Mouse (Mus musculus) embryonic facial prominence, embryonic 11.5 days (tissue): ENCODE data around the gene Traip. TPM values are rescaled to one million over a fixed set of nuclear protein-coding genes. Genes with fewer than 3 reads are reported as not detected.
A peak's percentile ranks its signal among the peaks of the same experiment; 100 is the strongest.

Experiments used
- ATAC-seq: fragments of 200-750 bp; cut with Nextera tagmentation; replicated peaks from 2 replicates; pipeline ENCODE4 v1.8.0; 2017; ENCODE audit warnings: low read depth; ENCODE audit not compliant: insufficient number of reproducible peaks, low FRiP score, low TSS enrichment
- DNase-seq: peaks from one replicate; pipeline ENCODE4 v3.0.0-alpha.2; 2015; ENCODE audit warnings: low spot score
- H3K27ac ChIP-seq: fragments of 300-500 bp; sonication (generic); replicated peaks from 2 replicates; pipeline ENCODE4 v1.5.1; 2014; ENCODE audit warnings: mild to moderate bottlenecking, low read depth, low read length, control low read depth
- H3K27me3 ChIP-seq: fragments of 300-500 bp; sonication (generic); 2 replicates; pipeline ENCODE4 v1.6.1; 2014; ENCODE audit warnings: mild to moderate bottlenecking, low read length, moderate library complexity, mixed read lengths; ENCODE audit not compliant: control insufficient read depth, insufficient read depth
- H3K36me3 ChIP-seq: fragments of 300-500 bp; sonication (generic); replicated peaks from 2 replicates; pipeline ENCODE4 v1.6.1; 2014; ENCODE audit warnings: low read depth, mild to moderate bottlenecking, low read length, moderate library complexity, mixed read lengths; ENCODE audit not compliant: control insufficient read depth, insufficient read depth
- H3K4me1 ChIP-seq: fragments of 300-500 bp; sonication (generic); 2 replicates; pipeline ENCODE4 v1.6.1; 2014; ENCODE audit warnings: low read length, mixed read lengths; ENCODE audit not compliant: control insufficient read depth, insufficient read depth
- H3K4me2 ChIP-seq: fragments of 300-500 bp; sonication (generic); 2 replicates; pipeline ENCODE4 v1.6.1; 2014; ENCODE audit warnings: low read depth, mild to moderate bottlenecking, control low read depth, low read length, moderate library complexity
- H3K4me3 ChIP-seq: fragments of 300-500 bp; sonication (generic); 2 replicates; pipeline ENCODE4 v1.5.1; 2014; ENCODE audit warnings: low read depth, low read length, control low read depth
- H3K9ac ChIP-seq: fragments of 300-500 bp; sonication (generic); replicated peaks from 2 replicates; pipeline ENCODE4 v1.6.1; 2014; ENCODE audit warnings: mild to moderate bottlenecking, control low read depth, low read length
- H3K9me3 ChIP-seq: fragments of 300-500 bp; sonication (generic); replicated peaks from 2 replicates; pipeline ENCODE4 v1.6.1; 2016; ENCODE audit warnings: mild to moderate bottlenecking, low read length, inconsistent platforms, mixed read lengths; ENCODE audit not compliant: control insufficient read depth
- WGBS: fragments of 180-500 bp; shearing (Covaris S2); extraction: QIAGEN DNeasy Blood & Tissue Kit; methylation state at CpG from one replicate; pipeline ENCODE4 v1.1.7; 2014; 5-methylcytosine and 5-hydroxymethylcytosine counted together
- polyA plus RNA-seq: library from polyadenylated mRNA; unstranded; fragments of >200 nt; fragmentation: Nextera tagmentation; extraction: Ambion mirVana; gene quantifications from 2 replicates; pipeline ENCODE4 v1.2.1, GENCODE M21; 2014

Traip gene
- polyA plus RNA-seq, 1 experiment from 2014 or later, result 34.2 TPM

- no peak for DNase-seq
- H3K27me3 ChIP-seq, result no peaks in the 10 kb centered on the region
- H3K4me3 ChIP-seq, result no peak within 1 kb of the TSS
- WGBS, result 70% methylated on average over 12 of the region's 12 CpGs
- 0 out of 2 replicates have a peak within 1 kb of the TSS, but pooled peaks have one; percentile 20 for H3K27ac ChIP-seq
- H3K9ac ChIP-seq, result no peak within 1 kb of the TSS
- ATAC-seq, result no peak
- H3K9me3 ChIP-seq, result no peaks in the 10 kb centered on the region
- H3K36me3 ChIP-seq, result no peaks in the 10 kb centered on the region; the same call in 1 of the 2 replicates
- H3K4me2 ChIP-seq, result 0 out of 2 replicates have a peak within 1 kb of the TSS, but pooled peaks have one; percentile 10
- peaks cover 1% of the 10 kb centered on the region for H3K4me1 ChIP-seq
These were observed 25.8 kb downstream of the Traip start, which contains the start of gene Uba7 for GRCm38 (mm10) chr9:107975399-107976386. Gene Uba7, plus strand, starts transcription at chr9:107975505.

GRCm38 (mm10) chr9:107978815-107979214 lies 28.9 kb downstream of the Traip start:
- Histone ChIP-seq H3K36me3 (no peaks in the 10 kb centered on the region), H3K9me3 (no peaks in the 10 kb centered on the region), H3K4me1 (peaks cover 13% of the 10 kb centered on the region), H3K27ac (no peak overlapping the region), H3K9ac (no peak overlapping the region), H3K27me3 (no peaks in the 10 kb centered on the region), H3K4me2 (no peak overlapping the region), H3K4me3 (no peak overlapping the region)
- DNase-seq (no peak), ATAC-seq (no peak)
- WGBS, result 94% methylated on average over 12 of the region's 12 CpGs

GRCm38 (mm10) chr9:107981684-107982605 lies 32.0 kb downstream of the Traip start:
- 12% methylated on average over 7 of the region's 7 CpGs for WGBS
- peak overlapping the region; percentile 76 for H3K4me2 ChIP-seq
- H3K36me3 ChIP-seq, result no peaks in the 10 kb centered on the region
- no peaks in the 10 kb centered on the region for H3K27me3 ChIP-seq
- peak overlapping the region; percentile 64 for H3K9ac ChIP-seq
- peaks cover 13% of the 10 kb centered on the region for H3K4me1 ChIP-seq
- H3K9me3 ChIP-seq, result no peaks in the 10 kb centered on the region
- H3K27ac ChIP-seq, result peak overlapping the region; percentile 100
- peak; percentile 94 for DNase-seq
- peak overlapping the region; percentile 73 for H3K4me3 ChIP-seq
- ATAC-seq, result peak; percentile 67

- WGBS, result 24% methylated on average over 14 of the region's 14 CpGs
- Histone ChIP-seq H3K4me2 (peak within 1 kb of the TSS; percentile 76), H3K36me3 (no peaks in the 10 kb centered on the region), H3K9me3 (no peaks in the 10 kb centered on the region), H3K27ac (peak within 1 kb of the TSS; percentile 100), H3K27me3 (no peaks in the 10 kb centered on the region), H3K4me1 (peaks cover 13% of the 10 kb centered on the region), H3K9ac (peak within 1 kb of the TSS; percentile 64), H3K4me3 (peak within 1 kb of the TSS; percentile 73)
- peak; percentile 93 for DNase-seq
- peak; percentile 53 for ATAC-seq
These were observed 32.9 kb downstream of the Traip start, which contains the start of gene Gm20661 for GRCm38 (mm10) chr9:107982681-107983346. Gene Gm20661, plus strand, starts transcription at chr9:107983058.

- peak; percentile 64 for ATAC-seq
These were observed 33.5 kb downstream of the Traip start for GRCm38 (mm10) chr9:107983421-107983890.

GRCm38 (mm10) chr9:107984052-107984753 lies 34.3 kb downstream of the Traip start:
- Histone ChIP-seq H3K4me2 (peak overlapping the region; percentile 76), H3K27me3 (no peaks in the 10 kb centered on the region), H3K4me1 (peaks cover 13% of the 10 kb centered on the region), H3K9ac (peak overlapping the region; percentile 83), H3K4me3 (peak overlapping the region; percentile 73), H3K9me3 (no peaks in the 10 kb centered on the region), H3K36me3 (no peaks in the 10 kb centered on the region), H3K27ac (peak overlapping the region; percentile 100)
- WGBS, result 39% methylated on average over 19 of the region's 19 CpGs
- peak; percentile 21 for DNase-seq
- ATAC-seq, result no peak

More at GRCm38 (mm10) chr9:107983421-107983890, 33.5 kb downstream of the Traip start:
- Histone ChIP-seq H3K4me3 (peak overlapping the region; percentile 73), H3K4me2 (peak overlapping the region; percentile 76), H3K9ac (peak overlapping the region; percentile 64), H3K4me1 (peaks cover 13% of the 10 kb centered on the region), H3K9me3 (no peaks in the 10 kb centered on the region), H3K27me3 (no peaks in the 10 kb centered on the region), H3K36me3 (no peaks in the 10 kb centered on the region), H3K27ac (peak overlapping the region; percentile 100)
- DNase-seq, result peak; percentile 95
- WGBS, result 10% methylated on average over 4 of the region's 4 CpGs

- Histone ChIP-seq H3K27ac (peak overlapping the region; percentile 100), H3K4me2 (peak overlapping the region; percentile 76), H3K4me1 (peaks cover 13% of the 10 kb centered on the region), H3K27me3 (no peaks in the 10 kb centered on the region), H3K9me3 (no peaks in the 10 kb centered on the region), H3K4me3 (peak overlapping the region; percentile 73), H3K36me3 (no peaks in the 10 kb centered on the region), H3K9ac (peak overlapping the region; percentile 83)
- WGBS, result 22% methylated on average over 9 of the region's 9 CpGs
- no peak for ATAC-seq
- DNase-seq, result no peak
These were observed 34.8 kb downstream of the Traip start for GRCm38 (mm10) chr9:107984754-107985055.
